Mouse (Mus musculus) adipocyte (in vitro differentiated cells): ENCODE measurements around the gene Olfr1058.
"Not testable (repeated sequence)": the region's sequence is repeated elsewhere in the genome, so short reads cannot be mapped to it uniquely, and the experiment has no call there.

ENCODE experiments used
- DNase-seq: peaks from one replicate; pipeline ENCODE4 v3.0.0-alpha.2; 2016; ENCODE audit warnings: low spot score

Olfr1058 gene

GRCm38 (mm10) chr2:86388461-86388860, at the start of gene Olfr1058:
Gene Olfr1058 (minus strand): TSS chr2:86388561.
- not testable (repeated sequence) for DNase-seq

GRCm38 (mm10) chr2:86428511-86428910, 40.1 kb upstream of the Olfr1058 start:
- not testable (repeated sequence) for DNase-seq

GRCm38 (mm10) chr2:86426649-86427048, 38.3 kb upstream of the Olfr1058 start, which contains the start of gene Olfr1062:
Gene Olfr1062 (minus strand): TSS chr2:86426749.
- DNase-seq, result not testable (repeated sequence)

- DNase-seq, result no peak
Measured at GRCm38 (mm10) chr2:86413950-86414349, 25.6 kb upstream of the Olfr1058 start, which contains the start of gene Olfr1061. Gene Olfr1061 (minus strand): TSS chr2:86414050.

GRCm38 (mm10) chr2:86395114-86395513, 6.8 kb upstream of the Olfr1058 start:
- DNase-seq, result no peak

GRCm38 (mm10) chr2:86378293-86378692, 10.1 kb downstream of the Olfr1058 start, which contains the start of gene Olfr1057:
Gene Olfr1057 (minus strand): TSS chr2:86378393.
- DNase-seq, result no peak

GRCm38 (mm10) chr2:86366342-86366741, 22.0 kb downstream of the Olfr1058 start:
- not testable (repeated sequence) for DNase-seq

GRCm38 (mm10) chr2:86362369-86362768, 26.0 kb downstream of the Olfr1058 start, which contains the start of gene Olfr1056:
Gene Olfr1056 (minus strand): TSS chr2:86362469.
- DNase-seq, result no peak

- not testable (repeated sequence) for DNase-seq
Measured at GRCm38 (mm10) chr2:86351751-86352150, 36.6 kb downstream of the Olfr1058 start.

GRCm38 (mm10) chr2:86350184-86350583, 38.2 kb downstream of the Olfr1058 start, which contains the start of gene Olfr1055:
Gene Olfr1055 (minus strand): TSS chr2:86350284.
- no peak for DNase-seq

- DNase-seq, result no peak
Measured at GRCm38 (mm10) chr2:86335333-86335732, 53.0 kb downstream of the Olfr1058 start, which contains the start of gene Olfr1054. Gene Olfr1054 (minus strand): TSS chr2:86335433.
